Mouse (Mus musculus) E14TG2a.4 (cell line): ENCODE data around the gene Arf6.

Experiments used
- CTCF ChIP-seq: conservative IDR thresholded peaks from 2 replicates; pipeline ENCODE4 v1.5.1; 2014; ENCODE audit warnings: low read length
- POU5F1 ChIP-seq: IDR thresholded peaks from 2 replicates; pipeline ENCODE4 v1.6.1; 2014; ENCODE audit warnings: low read length, borderline replicate concordance

GRCm38 (mm10) chr12:69349928-69350327, 22.0 kb upstream of the Arf6 start:
- TF ChIP-seq CTCF (no peak), POU5F1 (no peak)
